Mouse (Mus musculus): ENCODE measurements around the gene Pip4k2c. TPM values are rescaled to one million over a fixed set of nuclear protein-coding genes. Genes with fewer than 3 reads are reported as not detected.

Pip4k2c gene
- total and polyA plus RNA-seq, 2 experiments from 2014 or later: 15.1 to 18.3 TPM

- H3K36me3 ChIP-seq (ENCODE audit: insufficient read depth, low read length): no peaks in the 10 kb centered on the region
- H3K4me3 ChIP-seq (ENCODE audit: low read depth, low read length): no peak overlapping the region
- ATAC-seq (ENCODE audit: low FRiP score) (no peak), DNase-seq (ENCODE audit: low spot score) (no peak)
- H3K4me1 ChIP-seq (ENCODE audit: insufficient read depth, low read length): no peaks in the 10 kb centered on the region
- no peak overlapping the region for H3K9ac ChIP-seq (replicated peaks; ENCODE audit: low read length, poor library complexity, severe bottlenecking)
- H3K27me3 ChIP-seq (ENCODE audit: insufficient read depth, low read length): no peaks in the 10 kb centered on the region
- 86% methylated on average over 4 of the region's 4 CpGs for WGBS
- no peak overlapping the region for H3K27ac ChIP-seq (ENCODE audit: low read depth, low read length)
- no peak for TF ChIP-seq CTCF (IDR thresholded peaks at IDR 0.05)
- H3K9me3 ChIP-seq (ENCODE audit: low read length): no peaks in the 10 kb centered on the region
- H3K4me2 ChIP-seq (ENCODE audit: low read depth, low read length, poor library complexity, severe bottlenecking): no peak overlapping the region
Measured at GRCm38 (mm10) chr10:127150471-127150872, 60.9 kb downstream of the Pip4k2c start.

- WGBS: 83% methylated on average over 6 of the region's 6 CpGs
- H3K27me3 ChIP-seq (ENCODE audit: insufficient read depth, low read length): no peaks in the 10 kb centered on the region
- no peak for ATAC-seq (ENCODE audit: low FRiP score)
- H3K4me2 ChIP-seq (ENCODE audit: low read depth, low read length, poor library complexity, severe bottlenecking): no peak overlapping the region
- no peak overlapping the region for H3K4me3 ChIP-seq (ENCODE audit: low read depth, low read length)
- H3K9me3 ChIP-seq (ENCODE audit: low read length): no peaks in the 10 kb centered on the region
- no peak overlapping the region for H3K9ac ChIP-seq (replicated peaks; ENCODE audit: low read length, poor library complexity, severe bottlenecking)
- no peaks in the 10 kb centered on the region for H3K4me1 ChIP-seq (ENCODE audit: insufficient read depth, low read length)
- no peak for TF ChIP-seq CTCF (IDR thresholded peaks at IDR 0.05)
- H3K27ac ChIP-seq (ENCODE audit: low read depth, low read length): no peak overlapping the region
- no peaks in the 10 kb centered on the region for H3K36me3 ChIP-seq (ENCODE audit: insufficient read depth, low read length)
- no peak for DNase-seq (ENCODE audit: low spot score)
Measured at GRCm38 (mm10) chr10:127147135-127147534, 64.2 kb downstream of the Pip4k2c start.

Other genes starting within 250 kb of the Pip4k2c start
- gene Ctdsp2, start 232.9 kb downstream of the Pip4k2c start, total RNA-seq (2014; rRNA removed): 50.1 and 54.6 TPM in 2 replicates
- 10.2 and 11.2 TPM in 2 replicates for gene Ctdsp2, start 232.9 kb downstream of the Pip4k2c start, polyA plus RNA-seq (2015; fragmentation: Nextera tagmentation; extraction: Ambion mirVana)
- gene Avil, start 210.9 kb downstream of the Pip4k2c start, total RNA-seq (2014; rRNA removed): 0.90 and 2.0 TPM in 2 replicates
- 1.2 and 1.3 TPM in 2 replicates for gene Avil, start 210.9 kb downstream of the Pip4k2c start, polyA plus RNA-seq (2015; fragmentation: Nextera tagmentation; extraction: Ambion mirVana)
- 29.3 and 33.8 TPM in 2 replicates for gene Tsfm, start 180.7 kb downstream of the Pip4k2c start, total RNA-seq (2014; rRNA removed)
- 60.7 and 63.3 TPM in 2 replicates for gene Tsfm, start 180.7 kb downstream of the Pip4k2c start, polyA plus RNA-seq (2015; fragmentation: Nextera tagmentation; extraction: Ambion mirVana)
- 6.5 and 8.7 TPM in 2 replicates for gene Mettl1, start 170.2 kb downstream of the Pip4k2c start, total RNA-seq (2014; rRNA removed)
- 19.1 TPM in 2 replicates for gene Mettl1, start 170.2 kb downstream of the Pip4k2c start, polyA plus RNA-seq (2015; fragmentation: Nextera tagmentation; extraction: Ambion mirVana)
- gene Eef1akmt3, start 170.1 kb downstream of the Pip4k2c start, total RNA-seq (2014; rRNA removed): not detected in 2 replicates
- 0.10 and 0.16 TPM in 2 replicates for gene Eef1akmt3, start 170.1 kb downstream of the Pip4k2c start, polyA plus RNA-seq (2015; fragmentation: Nextera tagmentation; extraction: Ambion mirVana)
- 0.22 TPM in 1 of 2 replicates, not detected in the other for gene Cyp27b1, start 163.3 kb downstream of the Pip4k2c start, total RNA-seq (2014; rRNA removed)
- 0.13 TPM in 1 of 2 replicates, not detected in the other for gene Cyp27b1, start 163.3 kb downstream of the Pip4k2c start, polyA plus RNA-seq (2015; fragmentation: Nextera tagmentation; extraction: Ambion mirVana)
- gene March9, start 151.4 kb downstream of the Pip4k2c start, total RNA-seq (2014; rRNA removed): 84.0 and 90.0 TPM in 2 replicates
- 8.6 and 9.8 TPM in 2 replicates for gene March9, start 151.4 kb downstream of the Pip4k2c start, polyA plus RNA-seq (2015; fragmentation: Nextera tagmentation; extraction: Ambion mirVana)
- 311 and 365 TPM in 2 replicates for gene Cdk4, start 148.1 kb downstream of the Pip4k2c start, total RNA-seq (2014; rRNA removed)
- 364 and 374 TPM in 2 replicates for gene Cdk4, start 148.1 kb downstream of the Pip4k2c start, polyA plus RNA-seq (2015; fragmentation: Nextera tagmentation; extraction: Ambion mirVana)
- gene Tspan31, start 141.3 kb downstream of the Pip4k2c start, total RNA-seq (2014; rRNA removed): 109 and 122 TPM in 2 replicates
- 101 and 104 TPM in 2 replicates for gene Tspan31, start 141.3 kb downstream of the Pip4k2c start, polyA plus RNA-seq (2015; fragmentation: Nextera tagmentation; extraction: Ambion mirVana)
- gene Agap2, start 136.3 kb downstream of the Pip4k2c start, total RNA-seq (2014; rRNA removed): 330 and 343 TPM in 2 replicates
- gene Agap2, start 136.3 kb downstream of the Pip4k2c start, polyA plus RNA-seq (2015; fragmentation: Nextera tagmentation; extraction: Ambion mirVana): 5.4 and 6.3 TPM in 2 replicates
- gene Os9, start 90.5 kb downstream of the Pip4k2c start, total RNA-seq (2014; rRNA removed): 114 and 120 TPM in 2 replicates
- 126 TPM in 2 replicates for gene Os9, start 90.5 kb downstream of the Pip4k2c start, polyA plus RNA-seq (2015; fragmentation: Nextera tagmentation; extraction: Ambion mirVana)
- gene B4galnt1, start 46.4 kb downstream of the Pip4k2c start, total RNA-seq (2014; rRNA removed): 126 and 134 TPM in 2 replicates
- gene B4galnt1, start 46.4 kb downstream of the Pip4k2c start, polyA plus RNA-seq (2015; fragmentation: Nextera tagmentation; extraction: Ambion mirVana): 86.8 and 88.6 TPM in 2 replicates
- 0.05 TPM in 2 replicates for gene Slc26a10, start 30.9 kb downstream of the Pip4k2c start, total RNA-seq (2014; rRNA removed)
- gene Slc26a10, start 30.9 kb downstream of the Pip4k2c start, polyA plus RNA-seq (2015; fragmentation: Nextera tagmentation; extraction: Ambion mirVana): 0.80 TPM in 2 replicates
- 47.6 and 48.8 TPM in 2 replicates for gene Arhgef25, start 21.5 kb downstream of the Pip4k2c start, total RNA-seq (2014; rRNA removed)
- 13.5 and 15.4 TPM in 2 replicates for gene Arhgef25, start 21.5 kb downstream of the Pip4k2c start, polyA plus RNA-seq (2015; fragmentation: Nextera tagmentation; extraction: Ambion mirVana)
- 258 and 275 TPM in 2 replicates for gene Dtx3, start 15.9 kb downstream of the Pip4k2c start, total RNA-seq (2014; rRNA removed)
- 205 and 217 TPM in 2 replicates for gene Dtx3, start 15.9 kb downstream of the Pip4k2c start, polyA plus RNA-seq (2015; fragmentation: Nextera tagmentation; extraction: Ambion mirVana)
- gene Kif5a, start 51.8 kb upstream of the Pip4k2c start, total RNA-seq (2014; rRNA removed): 244 and 249 TPM in 2 replicates
- gene Kif5a, start 51.8 kb upstream of the Pip4k2c start, polyA plus RNA-seq (2015; fragmentation: Nextera tagmentation; extraction: Ambion mirVana): 102 and 103 TPM in 2 replicates
- gene Dctn2, start 54.8 kb upstream of the Pip4k2c start, total RNA-seq (2014; rRNA removed): 274 and 309 TPM in 2 replicates
- 318 and 345 TPM in 2 replicates for gene Dctn2, start 54.8 kb upstream of the Pip4k2c start, polyA plus RNA-seq (2015; fragmentation: Nextera tagmentation; extraction: Ambion mirVana)
- 8.2 and 10.0 TPM in 2 replicates for gene Mbd6, start 77.4 kb upstream of the Pip4k2c start, total RNA-seq (2014; rRNA removed)
- 7.3 and 11.2 TPM in 2 replicates for gene Mbd6, start 77.4 kb upstream of the Pip4k2c start, polyA plus RNA-seq (2015; fragmentation: Nextera tagmentation; extraction: Ambion mirVana)
- 62.6 and 84.3 TPM in 2 replicates for gene Mars, start 100.2 kb upstream of the Pip4k2c start, total RNA-seq (2014; rRNA removed)
- gene Mars, start 100.2 kb upstream of the Pip4k2c start, polyA plus RNA-seq (2015; fragmentation: Nextera tagmentation; extraction: Ambion mirVana): 103 and 112 TPM in 2 replicates
- 0.24 and 1.2 TPM in 2 replicates for gene Arhgap9, start 110.4 kb upstream of the Pip4k2c start, total RNA-seq (2014; rRNA removed)
- gene Arhgap9, start 110.4 kb upstream of the Pip4k2c start, polyA plus RNA-seq (2015; fragmentation: Nextera tagmentation; extraction: Ambion mirVana): 0.91 and 1.0 TPM in 2 replicates
- gene Gli1, start 130.4 kb upstream of the Pip4k2c start, total RNA-seq (2014; rRNA removed): 4.2 and 6.9 TPM in 2 replicates
- 1.0 and 1.1 TPM in 2 replicates for gene Gli1, start 130.4 kb upstream of the Pip4k2c start, polyA plus RNA-seq (2015; fragmentation: Nextera tagmentation; extraction: Ambion mirVana)
- not detected in 2 replicates for gene Inhbe, start 142.8 kb upstream of the Pip4k2c start, total RNA-seq (2014; rRNA removed)
- 0.04 TPM in 1 of 2 replicates, not detected in the other for gene Inhbe, start 142.8 kb upstream of the Pip4k2c start, polyA plus RNA-seq (2015; fragmentation: Nextera tagmentation; extraction: Ambion mirVana)
- gene Inhbc, start 158.8 kb upstream of the Pip4k2c start, total RNA-seq (2014; rRNA removed): not detected in 2 replicates
- not detected in 2 replicates for gene Inhbc, start 158.8 kb upstream of the Pip4k2c start, polyA plus RNA-seq (2015; fragmentation: Nextera tagmentation; extraction: Ambion mirVana)
- gene R3hdm2, start 168.7 kb upstream of the Pip4k2c start, total RNA-seq (2014; rRNA removed): 52.0 and 53.2 TPM in 2 replicates
- gene R3hdm2, start 168.7 kb upstream of the Pip4k2c start, polyA plus RNA-seq (2015; fragmentation: Nextera tagmentation; extraction: Ambion mirVana): 38.0 and 40.0 TPM in 2 replicates